Mouse (Mus musculus) c-Kit-negative CD71-positive TER-119-positive erythroid progenitor cells, embryonic 14.5 days (primary cell): ENCODE results near the gene Get4.
A peak's percentile ranks its signal among the peaks of the same experiment; 100 is the strongest.

Source experiments
- DNase-seq: peaks from one replicate; pipeline ENCODE4 v3.0.0-alpha.2; 2013; ENCODE audit warnings: low read depth, low spot score

The Get4 gene

GRCm38 (mm10) chr5:139282191-139282590 lies 30.1 kb downstream of the Get4 start:
- DNase-seq: peak; percentile 34

GRCm38 (mm10) chr5:139283460-139284180 lies 31.5 kb downstream of the Get4 start:
- DNase-seq: no peak

GRCm38 (mm10) chr5:139285383-139286067 lies 33.4 kb downstream of the Get4 start:
- DNase-seq: no peak

- DNase-seq: no peak
Measured at GRCm38 (mm10) chr5:139286142-139286941, 34.2 kb downstream of the Get4 start.

- no peak for DNase-seq
Measured at GRCm38 (mm10) chr5:139287099-139287498, 35.0 kb downstream of the Get4 start.

- DNase-seq: no peak
Measured at GRCm38 (mm10) chr5:139287787-139288186, 35.7 kb downstream of the Get4 start.

GRCm38 (mm10) chr5:139288591-139288990 lies 36.5 kb downstream of the Get4 start:
- no peak for DNase-seq

GRCm38 (mm10) chr5:139290467-139291259 lies 38.5 kb downstream of the Get4 start:
- DNase-seq: no peak

GRCm38 (mm10) chr5:139291811-139292560 lies 39.9 kb downstream of the Get4 start:
- DNase-seq: no peak

- no peak for DNase-seq
Measured at GRCm38 (mm10) chr5:139294089-139294488, 42.0 kb downstream of the Get4 start.

- no peak for DNase-seq
Measured at GRCm38 (mm10) chr5:139297092-139297491, 45.0 kb downstream of the Get4 start.

- DNase-seq: no peak
Measured at GRCm38 (mm10) chr5:139297745-139298144, 45.6 kb downstream of the Get4 start.

- no peak for DNase-seq
Measured at GRCm38 (mm10) chr5:139302101-139302500, 50.0 kb downstream of the Get4 start.

- no peak for DNase-seq
Measured at GRCm38 (mm10) chr5:139303646-139304061, 51.5 kb downstream of the Get4 start.

GRCm38 (mm10) chr5:139309946-139310345 lies 57.8 kb downstream of the Get4 start:
- DNase-seq: no peak

GRCm38 (mm10) chr5:139310477-139310876 lies 58.4 kb downstream of the Get4 start:
- DNase-seq: no peak

GRCm38 (mm10) chr5:139311822-139312221 lies 59.7 kb downstream of the Get4 start:
- no peak for DNase-seq

GRCm38 (mm10) chr5:139313536-139313935 lies 61.4 kb downstream of the Get4 start:
- DNase-seq: no peak

- no peak for DNase-seq
Measured at GRCm38 (mm10) chr5:139314941-139315642, 63.0 kb downstream of the Get4 start.
